Mouse (Mus musculus): ENCODE measurements around the gene Gls.
A peak's percentile ranks its signal among the peaks of the same experiment; 100 is the strongest.

Gene Gls

DNA sequence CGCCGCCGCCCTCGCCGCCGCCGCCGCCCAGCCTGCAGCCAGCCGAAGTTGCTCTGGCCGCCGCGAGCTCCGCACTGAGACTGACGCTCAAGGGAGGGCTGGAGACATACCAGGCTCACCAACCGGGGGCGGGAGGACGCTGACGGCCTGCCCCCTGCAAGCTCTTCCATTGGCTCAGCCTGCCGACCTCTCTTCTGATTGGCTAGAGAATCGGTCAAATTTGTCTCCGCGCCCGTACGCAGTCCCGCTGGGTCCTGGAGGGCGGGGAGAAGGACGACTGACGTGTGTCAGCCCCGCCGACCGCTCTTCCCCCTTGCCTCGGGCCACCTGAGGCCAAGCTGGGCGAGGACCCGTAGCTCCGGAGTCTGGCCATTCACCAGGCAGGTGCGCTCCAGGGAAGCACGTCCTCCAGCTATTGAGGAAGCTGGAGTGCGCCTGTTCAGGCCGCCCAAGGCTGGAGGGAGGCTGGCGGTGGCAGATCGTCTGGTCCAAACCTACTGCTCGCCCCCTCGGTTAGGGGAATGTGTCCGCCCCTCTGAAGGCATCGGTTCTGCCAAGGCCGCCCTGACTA, at the start of gene Gls:
TSS of gene Gls (minus strand) at position 90 of the 571 bp plus-strand sequence.
- peak; percentile 100 for DNase-seq

DNA sequence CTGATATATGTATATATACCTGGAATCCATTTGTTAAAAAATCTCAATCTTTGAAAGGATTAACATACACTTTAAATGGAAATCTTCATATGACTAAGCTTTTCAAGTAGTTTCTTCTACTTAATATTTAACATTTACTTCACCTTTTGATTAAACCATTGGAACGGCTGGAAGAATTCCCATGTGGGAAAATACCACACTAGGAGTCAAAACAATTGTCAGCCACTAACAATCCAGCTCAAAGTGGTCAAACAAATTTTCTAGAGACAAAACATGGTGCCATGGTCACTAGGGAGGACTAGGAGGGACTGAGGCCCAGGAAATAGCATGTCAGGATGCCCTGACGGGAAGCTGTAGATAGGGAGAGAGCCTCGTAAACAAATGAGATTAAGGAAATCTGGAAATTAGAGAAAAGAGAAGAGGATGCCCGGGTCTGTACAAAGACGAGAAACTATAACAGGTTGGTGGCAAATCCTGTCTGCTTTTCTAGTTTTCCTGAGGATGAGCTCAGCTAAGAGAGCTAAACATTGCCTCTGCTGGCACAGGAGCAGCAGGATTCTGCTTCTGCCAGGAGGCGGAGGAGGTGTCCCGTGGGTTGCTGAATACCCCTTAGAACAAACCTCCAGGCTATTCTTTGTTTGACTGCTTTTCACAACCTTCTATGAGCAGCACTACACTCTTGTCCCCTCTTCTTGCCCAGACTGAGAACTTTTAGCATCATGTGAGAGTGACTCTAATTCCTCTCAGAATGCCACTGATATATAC, 47.0 kb upstream of the Gls start:
- DNase-seq, result no peak

- no peak for DNase-seq
These were observed 46.3 kb upstream of the Gls start for GRCm38 (mm10) chr1:52279331-52279730.

DNA sequence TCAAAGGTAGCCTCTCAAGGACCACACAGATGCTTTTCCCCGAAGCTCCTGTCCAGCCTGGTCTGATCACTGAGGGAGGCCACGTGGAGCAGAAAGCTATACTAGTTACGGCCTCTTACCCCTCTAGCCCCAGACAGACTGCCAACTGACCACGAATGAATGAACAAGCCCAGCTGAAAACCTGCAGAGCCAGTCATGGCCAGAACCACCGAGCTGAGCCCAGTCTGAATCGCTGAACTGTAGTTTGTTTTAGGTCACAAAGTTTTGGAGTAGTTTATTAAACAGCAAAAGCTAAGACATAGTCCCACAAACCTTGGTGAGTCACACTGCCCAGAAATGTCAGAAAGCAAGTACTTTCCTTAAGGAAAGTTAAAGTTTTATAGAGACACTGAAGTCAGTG, 45.0 kb upstream of the Gls start:
- DNase-seq, result no peak

DNA sequence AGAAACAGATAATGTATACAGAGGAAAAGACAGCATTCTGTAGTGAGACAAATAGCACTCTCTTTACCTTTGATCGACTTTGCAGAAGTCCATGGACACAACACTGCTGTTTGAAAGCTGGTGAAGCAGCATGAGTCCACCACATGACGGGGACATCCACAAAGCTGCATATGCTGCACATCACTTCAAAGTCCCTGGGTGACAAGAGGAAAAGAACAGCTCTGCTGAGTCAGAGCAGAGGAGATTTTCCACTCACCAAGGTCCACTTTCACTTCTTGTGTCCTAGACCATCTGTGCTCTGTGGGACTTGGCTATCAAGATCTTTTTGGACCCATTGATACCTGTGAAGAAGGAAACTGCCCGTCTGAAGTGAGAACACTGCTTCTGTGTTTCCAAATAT, 41.2 kb upstream of the Gls start:
- no peak for DNase-seq

DNA sequence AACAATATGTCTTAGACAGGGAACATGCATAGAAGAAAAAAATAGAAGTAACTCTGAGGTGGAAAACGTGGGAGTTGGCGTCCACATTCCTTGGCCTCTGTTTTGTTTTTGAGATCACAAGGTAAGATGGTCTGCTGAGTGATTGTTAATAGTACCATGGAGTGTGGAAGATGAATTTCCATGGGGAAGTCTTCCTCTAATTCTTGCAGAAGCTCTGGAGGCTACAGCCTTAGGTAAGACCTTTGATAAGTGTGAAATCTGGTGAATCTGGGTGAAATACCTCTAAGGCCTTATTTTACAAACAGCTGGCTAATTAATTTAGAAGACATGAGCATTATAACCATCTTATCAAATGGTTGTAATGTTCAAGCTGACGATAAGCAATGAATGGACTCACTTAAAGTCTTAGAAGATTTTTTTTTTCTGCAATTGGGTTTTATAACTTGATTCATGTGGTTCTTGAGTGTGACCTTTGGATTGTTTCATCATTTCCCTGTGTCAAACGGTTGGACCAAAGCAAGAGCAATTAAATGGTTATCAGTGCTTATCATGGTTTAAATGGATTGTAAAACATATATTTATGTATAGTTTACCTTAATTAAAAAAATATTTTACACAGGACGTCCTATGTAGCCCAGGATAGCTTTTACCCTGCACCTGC, 39.1 kb upstream of the Gls start:
- no peak for DNase-seq

GRCm38 (mm10) chr1:52270354-52270753, 37.3 kb upstream of the Gls start:
- peak; percentile 54 for DNase-seq

DNA sequence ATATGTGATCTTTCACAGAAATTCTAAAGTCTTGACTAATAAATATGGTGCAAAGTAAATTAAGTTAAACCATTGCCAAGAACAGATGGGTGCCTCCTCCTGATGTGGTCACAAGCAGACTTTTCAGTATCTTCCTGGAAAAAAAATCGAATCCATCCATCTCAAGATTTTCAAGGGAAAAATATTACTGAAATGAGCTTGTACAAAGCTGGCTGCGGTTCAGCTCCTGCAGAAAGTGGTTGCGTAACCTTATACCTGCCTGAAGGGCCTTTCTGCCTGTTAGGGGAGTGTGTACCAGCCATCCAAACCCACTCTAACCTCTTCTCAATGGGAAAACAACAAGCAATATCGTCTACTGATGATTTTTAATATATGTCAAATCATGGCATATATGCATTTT, 36.6 kb upstream of the Gls start:
- peak; percentile 9 for DNase-seq

GRCm38 (mm10) chr1:52268006-52268405, 35.0 kb upstream of the Gls start:
- peak; percentile 4 for DNase-seq

DNA sequence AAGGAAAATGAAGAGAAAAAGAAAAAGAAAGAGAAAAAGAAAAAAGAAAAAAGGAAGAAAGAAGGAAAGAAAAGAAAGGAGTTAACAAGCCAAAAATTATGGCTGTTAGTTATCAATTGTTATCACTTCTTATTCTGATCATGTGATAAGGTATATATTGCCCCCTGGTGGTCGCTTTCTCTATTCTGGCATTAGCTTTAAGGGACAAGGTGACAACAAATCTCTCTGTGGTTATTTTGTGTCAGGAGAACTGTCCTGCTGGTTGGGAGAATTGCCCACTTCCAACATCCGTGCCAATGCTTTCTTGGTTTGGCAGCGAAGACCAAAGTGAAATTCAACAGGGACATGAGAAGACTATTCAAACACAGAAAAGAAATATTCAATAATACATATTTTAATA, 34.6 kb upstream of the Gls start:
- DNase-seq, result peak; percentile 87

GRCm38 (mm10) chr1:52265886-52266516, 33.0 kb upstream of the Gls start:
- DNase-seq, result peak; percentile 34

DNA sequence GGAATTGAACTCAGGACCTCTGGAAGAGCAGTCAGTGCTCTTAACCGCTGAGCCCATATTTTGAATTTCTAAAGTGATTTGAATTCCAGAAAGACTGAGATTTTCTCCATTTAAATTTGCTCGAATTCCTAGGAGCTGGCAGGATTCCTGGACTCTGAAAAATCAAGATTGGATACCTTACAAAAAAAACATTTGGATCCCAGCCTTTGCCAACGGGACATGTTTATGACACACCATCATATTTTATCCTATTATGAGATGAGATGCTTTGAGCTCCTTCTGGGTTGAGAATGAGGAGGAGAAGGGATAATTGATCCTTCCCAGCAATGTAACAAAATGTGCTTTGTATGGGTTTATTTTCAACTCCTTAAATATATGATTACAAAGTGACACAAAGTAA, 31.3 kb upstream of the Gls start:
- DNase-seq, result no peak

- DNase-seq, result peak; percentile 29
These were observed 27.5 kb upstream of the Gls start for GRCm38 (mm10) chr1:52260354-52261090.

DNA sequence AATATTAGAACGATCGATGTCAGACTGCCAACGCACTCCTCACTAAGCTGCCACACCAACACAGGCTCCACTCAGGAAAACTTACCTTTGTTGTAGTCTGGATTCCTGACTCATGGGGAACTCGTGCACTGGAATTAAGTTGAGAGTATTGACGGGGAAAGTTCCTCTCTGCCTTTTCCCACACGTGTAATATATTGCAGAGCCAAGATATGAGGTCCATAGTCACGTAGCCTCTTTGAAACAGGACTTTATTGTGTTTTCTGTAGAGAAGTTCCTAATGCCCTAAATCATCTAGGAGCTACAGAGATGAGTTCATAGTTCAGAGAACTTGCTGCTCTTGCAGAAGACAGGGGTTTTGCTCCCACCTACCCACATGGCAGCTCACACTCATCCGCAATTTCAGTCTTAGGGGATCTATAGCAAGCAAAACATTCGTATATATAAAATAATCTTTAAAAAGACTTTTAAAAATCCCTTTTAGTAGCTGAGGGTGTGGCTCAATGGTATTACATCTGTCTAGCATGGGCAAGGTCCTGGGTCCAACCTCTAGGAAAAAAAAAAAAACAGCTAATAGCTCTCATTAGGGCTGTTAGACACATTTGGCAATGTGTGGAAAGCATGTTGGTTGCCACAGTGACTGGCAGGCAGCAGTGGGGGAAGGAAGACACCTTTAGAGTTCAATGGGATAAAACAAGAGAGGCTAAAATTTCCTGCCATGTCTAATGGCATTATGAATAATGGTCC, 25.1 kb upstream of the Gls start:
- DNase-seq, result no peak

DNA sequence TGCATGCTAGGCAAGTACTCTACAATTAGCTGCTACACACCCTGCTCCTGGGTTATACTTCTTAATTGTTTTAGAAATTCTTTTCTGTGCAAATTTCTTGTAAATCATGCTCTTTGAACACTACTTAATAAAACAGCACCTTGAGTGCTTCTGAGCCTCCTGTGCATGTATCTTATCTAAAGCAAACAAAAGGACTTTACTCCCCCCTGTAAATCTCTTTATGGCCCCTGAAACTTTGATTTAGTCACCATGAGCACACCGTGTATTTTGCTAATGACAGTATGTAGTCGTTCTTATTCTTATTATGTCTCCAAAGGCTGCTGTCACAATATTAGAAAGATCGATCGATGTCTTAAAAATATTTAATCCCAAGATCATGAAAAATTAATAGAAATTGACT, 23.9 kb upstream of the Gls start:
- no peak for DNase-seq

DNA sequence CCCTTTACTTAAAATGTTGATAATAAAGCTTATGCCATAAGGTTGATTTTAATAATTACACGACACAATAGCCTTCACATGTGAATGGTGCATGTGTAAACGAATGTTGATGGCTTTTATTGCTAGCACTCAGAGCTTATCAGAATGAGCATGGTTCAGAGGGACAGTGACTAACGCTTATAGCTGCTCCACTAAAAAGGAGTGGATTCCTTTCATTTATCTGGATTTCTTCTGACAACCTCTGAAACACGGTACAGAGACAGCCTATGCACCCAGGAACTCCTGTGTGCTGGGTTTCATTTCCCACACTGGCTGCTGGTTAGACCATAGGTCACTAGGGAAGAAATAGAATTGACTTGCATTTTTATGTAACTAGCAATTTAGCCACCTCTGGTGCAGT, 23.2 kb upstream of the Gls start:
- no peak for DNase-seq

GRCm38 (mm10) chr1:52254411-52254810, 21.4 kb upstream of the Gls start:
- no peak for DNase-seq

DNA sequence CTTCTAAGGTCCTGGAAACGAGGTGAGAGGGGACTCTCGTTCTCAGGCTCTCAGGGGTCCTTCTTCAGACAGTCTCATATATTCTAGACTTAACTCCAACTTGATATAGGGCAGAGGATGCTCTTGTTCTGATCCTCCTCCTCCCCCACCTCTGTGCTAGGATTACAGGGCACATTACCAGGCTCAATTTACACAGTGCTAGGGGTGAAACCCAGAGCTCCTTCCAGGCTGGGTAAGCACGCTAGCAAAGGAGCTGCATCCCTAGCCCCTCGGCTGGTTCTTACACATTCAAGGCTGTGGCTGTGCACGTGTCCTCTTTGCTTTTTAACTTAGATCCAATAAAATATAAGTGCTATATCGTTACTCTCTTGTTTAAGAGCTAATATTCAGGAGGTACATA, 20.4 kb upstream of the Gls start:
- DNase-seq, result no peak

DNA sequence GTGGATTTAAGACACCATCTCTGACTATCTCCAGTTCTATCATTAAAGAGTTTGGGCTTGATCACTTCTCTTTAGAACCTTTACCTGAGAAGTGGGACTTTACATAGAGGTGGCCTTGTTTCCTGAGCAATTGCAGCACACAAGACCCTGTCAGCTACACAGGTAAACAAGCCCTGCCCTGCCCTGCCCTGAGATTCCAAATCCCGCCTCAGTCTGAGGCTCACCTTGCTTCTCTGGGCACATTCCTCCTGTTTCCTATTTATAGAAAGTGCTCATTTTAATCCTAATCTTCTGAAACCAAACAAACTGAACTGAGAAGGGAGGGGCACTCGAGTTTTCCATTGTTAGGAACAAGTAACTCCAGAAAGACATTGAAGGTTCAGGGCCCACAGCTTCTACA, 19.4 kb upstream of the Gls start:
- no peak for DNase-seq

DNA sequence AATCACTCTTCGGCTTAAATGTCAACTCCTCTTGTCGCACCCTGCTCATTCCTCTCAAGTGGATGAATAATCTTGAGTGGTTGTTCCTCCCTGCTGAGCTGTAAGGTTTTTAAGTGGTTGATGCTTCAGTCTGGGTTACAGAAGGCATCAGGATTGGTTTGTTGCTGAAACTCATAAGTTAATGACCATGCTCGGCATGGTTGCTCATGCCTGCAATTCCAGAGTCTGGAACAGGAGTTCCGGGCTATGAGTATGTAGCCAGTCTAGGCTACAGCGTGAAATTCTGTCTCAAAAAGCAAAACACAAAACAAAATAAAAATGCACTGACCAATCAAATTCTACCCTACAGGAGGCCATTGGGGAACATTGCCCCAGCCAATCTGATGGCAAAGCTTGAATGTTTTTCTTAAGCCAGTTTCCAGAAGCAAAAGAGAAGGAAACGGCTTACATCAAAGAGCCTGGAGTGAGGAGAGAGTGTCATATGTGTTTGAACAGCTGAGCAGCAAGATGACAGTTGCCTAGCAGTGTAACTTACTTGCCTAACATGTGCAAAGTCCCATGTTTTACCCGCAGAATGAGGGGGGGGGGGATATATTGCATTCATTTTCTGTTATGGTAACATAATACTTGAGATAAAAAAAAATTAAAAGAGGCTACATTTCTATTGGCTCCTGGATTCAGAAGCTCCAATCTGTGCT, 18.2 kb upstream of the Gls start:
- peak; percentile 56 for DNase-seq

DNA sequence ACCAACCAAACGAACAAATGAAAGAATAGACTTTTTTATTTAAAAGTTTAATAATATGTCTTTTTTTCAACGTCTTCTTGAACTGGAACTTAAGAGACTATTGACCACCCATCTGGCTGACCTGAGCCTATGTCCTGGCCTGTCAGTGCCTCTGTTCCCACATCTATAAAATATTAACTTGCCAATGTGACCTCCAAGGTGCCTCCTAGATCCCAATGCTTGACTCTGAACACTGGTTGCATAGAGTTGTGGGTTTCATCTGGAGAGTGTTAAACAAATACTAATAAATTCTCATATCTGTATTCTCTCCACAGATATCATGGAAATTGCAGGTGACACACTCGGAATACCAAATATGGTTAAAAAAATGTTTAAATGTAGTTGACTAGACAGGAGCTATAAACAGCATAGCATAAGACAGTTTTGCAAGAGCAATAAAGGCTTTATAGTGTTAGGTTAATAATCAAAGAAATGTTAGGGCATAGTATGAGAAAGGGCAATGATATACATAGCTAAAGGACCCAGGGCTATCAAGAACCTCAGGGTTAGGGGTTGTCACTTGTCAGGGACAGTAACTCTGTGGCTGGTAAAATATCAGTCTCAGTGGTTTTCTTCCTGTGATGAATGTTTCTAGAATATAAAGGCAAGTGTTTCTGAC, 16.0 kb upstream of the Gls start:
- no peak for DNase-seq
